Mouse (Mus musculus) olfactory bulb, adult 2 months (tissue): ENCODE results near the gene Ak4. TPM values are rescaled to one million over a fixed set of nuclear protein-coding genes. Genes with fewer than 3 reads are reported as not detected.
"Not testable (repeated sequence)": the region's sequence is repeated elsewhere in the genome, so short reads cannot be mapped to it uniquely, and the experiment has no call there.

ENCODE experiments used
- H3K27ac ChIP-seq: fragments of 200-500 bp; 2 replicates; pipeline ENCODE4 v1.5.1; 2012; ENCODE audit warnings: low read depth, low read length; ENCODE audit not compliant: insufficient read depth
- H3K4me1 ChIP-seq: fragments of 200-500 bp; 2 replicates; pipeline ENCODE4 v1.6.1; 2012; ENCODE audit warnings: low read length; ENCODE audit not compliant: control insufficient read depth, insufficient read depth
- H3K4me3 ChIP-seq: fragments of 200-500 bp; 2 replicates; pipeline ENCODE4 v1.5.1; 2012; ENCODE audit warnings: mild to moderate bottlenecking, low read depth, low read length, moderate library complexity; ENCODE audit not compliant: insufficient read depth
- CTCF ChIP-seq: fragments of 200-500 bp; IDR thresholded peaks from 2 replicates; pipeline ENCODE4 v1.5.1; 2012; ENCODE audit warnings: low read depth, mild to moderate bottlenecking, low read length, moderate library complexity; ENCODE audit not compliant: insufficient read depth
- POLR2A ChIP-seq: fragments of 200-500 bp; IDR thresholded peaks from 2 replicates; pipeline ENCODE4 v1.6.1; 2012; ENCODE audit warnings: mild to moderate bottlenecking, low read depth, low read length, moderate library complexity; ENCODE audit not compliant: insufficient read depth
- WGBS: fragments of 180-500 bp; shearing (Covaris S2); methylation state at CpG from one replicate; pipeline ENCODE4 v1.1.7; 2018; 5-methylcytosine and 5-hydroxymethylcytosine counted together
- polyA plus RNA-seq: library from polyadenylated mRNA; stranded (reverse); fragments of >200 nt; gene quantifications from 2 replicates; pipeline ENCODE4 v1.2.4, GENCODE M21; 2012; ENCODE audit warnings: low replicate concordance; ENCODE audit not compliant: missing spikeins, insufficient read depth, insufficient read length

The Ak4 gene
- polyA plus RNA-seq, 1 experiment = not detected

DNA sequence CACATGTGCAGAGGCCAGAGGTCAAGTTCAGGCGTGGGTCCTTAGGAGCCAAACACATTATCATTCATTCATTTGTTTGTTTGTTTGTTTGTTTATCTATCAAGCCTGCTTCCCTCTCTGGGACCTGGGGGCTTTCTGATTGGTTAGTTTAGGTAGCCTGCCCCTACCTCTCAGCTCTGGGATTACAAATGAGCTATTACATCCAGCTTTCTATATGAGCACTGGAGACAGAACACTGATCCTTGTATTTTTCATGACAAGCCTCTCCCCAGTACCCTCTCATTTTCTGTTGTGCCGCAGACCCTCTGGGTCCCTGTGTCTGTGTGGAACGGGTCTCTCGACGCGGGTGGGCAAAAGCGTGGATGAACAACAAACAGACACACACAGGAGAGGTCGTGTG, 30.8 kb upstream of the Ak4 start:
- Histone ChIP-seq H3K4me1 (peaks cover 5% of the 10 kb centered on the region), H3K4me3 (no peak overlapping the region), H3K27ac (no peak overlapping the region)
- 90% methylated on average over 8 of the region's 8 CpGs for WGBS
- TF ChIP-seq CTCF (no peak), POLR2A (no peak)

DNA sequence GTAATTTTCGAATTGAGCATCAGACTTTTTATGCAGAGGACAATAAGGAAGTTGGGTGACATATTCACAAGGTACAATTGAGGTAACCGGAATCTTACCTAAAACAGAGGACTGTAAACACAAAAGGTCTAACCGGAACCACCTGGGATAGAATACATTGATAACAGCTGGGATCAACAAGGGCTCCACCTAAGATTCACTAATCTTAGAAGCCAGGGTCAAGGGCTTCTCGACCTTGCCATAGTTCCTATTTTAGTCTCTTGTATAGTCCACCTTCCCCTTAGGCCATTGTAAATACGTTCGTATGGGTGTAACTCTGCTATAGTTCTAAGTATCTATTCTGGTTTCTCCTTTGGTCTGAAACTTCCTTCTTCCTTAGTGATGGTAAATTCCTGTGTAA, 30.4 kb upstream of the Ak4 start:
- H3K4me1 ChIP-seq, H3K4me3 ChIP-seq, H3K27ac ChIP-seq: not testable (repeated sequence)
- WGBS = 88% methylated on average over 6 of the region's 6 CpGs

DNA sequence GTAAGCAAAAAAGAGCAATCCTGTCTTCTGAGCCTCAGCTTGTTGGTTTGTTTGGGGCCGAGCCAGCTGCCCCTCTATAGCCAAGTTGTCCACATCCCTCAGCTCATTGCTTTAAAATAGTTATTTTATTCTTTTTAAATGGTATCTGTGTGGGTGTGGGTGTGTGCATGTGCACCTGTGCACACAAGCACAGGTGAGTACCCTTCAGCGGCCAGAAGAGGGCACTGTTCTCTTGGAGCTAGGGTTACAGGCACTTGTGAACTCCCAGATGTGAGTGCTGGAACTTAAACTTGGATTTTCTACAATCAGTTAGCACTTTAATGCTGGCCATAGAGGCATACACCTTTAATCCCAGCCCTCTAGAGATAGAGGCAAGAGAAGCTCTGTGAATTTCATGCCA, 26.8 kb upstream of the Ak4 start:
- peaks cover 5% of the 10 kb centered on the region for H3K4me1 ChIP-seq
- WGBS = 47% methylated on average over 2 of the region's 2 CpGs
- no peak overlapping the region for H3K4me3 ChIP-seq
- H3K27ac ChIP-seq = no peak overlapping the region
- TF ChIP-seq CTCF (no peak), POLR2A (no peak)

DNA sequence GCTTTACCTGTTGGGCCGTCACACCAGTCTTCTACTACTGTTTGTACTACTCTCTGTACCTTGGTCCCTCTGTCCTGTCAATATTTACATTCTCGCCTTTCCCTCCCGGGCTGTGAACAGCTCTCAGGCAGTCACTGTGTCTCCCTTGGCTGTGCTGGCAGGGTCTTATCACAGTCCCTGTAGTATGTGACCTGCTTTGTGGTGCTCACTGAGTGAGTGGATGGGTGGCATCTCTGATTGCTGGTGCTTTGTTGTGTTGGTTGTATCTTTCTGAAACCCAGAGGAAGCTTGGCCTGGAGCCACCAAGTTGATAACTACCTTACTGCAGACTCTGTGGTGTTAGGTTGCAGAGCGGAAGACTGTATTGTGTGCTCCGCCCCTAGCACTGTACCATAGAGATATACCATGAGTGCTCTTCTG, 25.8 kb upstream of the Ak4 start:
- TF ChIP-seq POLR2A = no peak
- TF ChIP-seq CTCF = no peak
- H3K4me3 ChIP-seq = no peak overlapping the region
- no peak overlapping the region for H3K27ac ChIP-seq
- peaks cover 5% of the 10 kb centered on the region for H3K4me1 ChIP-seq
- 86% methylated on average over 5 of the region's 5 CpGs for WGBS

DNA sequence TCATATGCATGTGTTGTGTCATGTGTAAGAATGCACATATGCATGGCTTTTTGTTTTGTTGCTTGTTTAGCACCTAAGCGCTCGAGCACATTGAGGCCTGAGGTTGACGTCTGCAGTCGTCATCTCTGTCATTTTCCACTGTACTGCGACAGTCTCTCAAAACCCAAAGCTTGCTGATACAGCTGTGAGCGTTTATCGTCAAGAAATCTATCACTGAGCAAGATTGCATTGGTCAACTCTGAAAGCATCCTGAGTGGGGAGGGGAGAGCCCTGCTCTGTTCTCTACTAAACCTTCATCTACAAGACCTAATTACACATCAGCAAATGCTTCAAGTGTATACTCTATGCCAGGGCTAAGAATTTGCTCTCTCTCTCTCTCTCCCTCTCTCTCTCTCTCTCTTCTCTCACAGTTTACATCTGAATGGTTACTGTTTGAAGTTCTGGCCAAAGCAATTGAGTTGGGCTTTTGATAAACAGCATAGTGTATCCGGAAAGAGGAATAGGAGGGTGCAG, 24.0 kb upstream of the Ak4 start:
- Histone ChIP-seq H3K4me3 (no peak overlapping the region), H3K27ac (no peak overlapping the region), H3K4me1 (peaks cover 5% of the 10 kb centered on the region)
- TF ChIP-seq CTCF = no peak
- WGBS = 81% methylated on average over 8 of the region's 8 CpGs

DNA sequence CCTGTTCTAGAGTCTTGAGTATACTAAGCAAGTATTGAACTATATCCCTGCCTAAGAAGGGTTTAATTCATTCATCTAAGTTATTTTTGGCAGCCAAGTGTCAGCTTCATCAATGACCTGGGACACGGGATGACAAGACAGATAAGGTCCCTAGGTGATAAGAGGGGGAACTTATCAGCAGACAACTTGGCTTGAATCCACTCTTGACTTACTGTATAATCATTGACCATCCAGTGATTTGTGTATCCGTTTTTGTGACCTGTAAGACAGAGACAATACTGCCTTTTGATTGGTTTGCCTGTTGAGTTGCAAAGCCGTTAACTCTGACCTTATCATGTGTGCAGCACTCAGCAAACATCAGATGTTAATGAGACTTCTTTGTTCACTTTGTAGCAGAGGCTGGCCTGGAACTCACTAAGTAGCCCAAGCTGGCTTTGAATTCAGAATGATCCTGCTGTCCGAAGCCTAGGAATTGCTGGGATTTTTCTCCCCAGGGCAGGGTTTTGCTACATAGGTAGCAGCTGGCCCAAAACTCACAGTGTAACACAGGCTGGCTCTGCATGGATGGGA, 19.0 kb upstream of the Ak4 start:
- Histone ChIP-seq H3K4me3 (no peak overlapping the region), H3K27ac (no peak overlapping the region)
- 85% methylated on average over 4 of the region's 4 CpGs for whole genome bisulfite sequencing

DNA sequence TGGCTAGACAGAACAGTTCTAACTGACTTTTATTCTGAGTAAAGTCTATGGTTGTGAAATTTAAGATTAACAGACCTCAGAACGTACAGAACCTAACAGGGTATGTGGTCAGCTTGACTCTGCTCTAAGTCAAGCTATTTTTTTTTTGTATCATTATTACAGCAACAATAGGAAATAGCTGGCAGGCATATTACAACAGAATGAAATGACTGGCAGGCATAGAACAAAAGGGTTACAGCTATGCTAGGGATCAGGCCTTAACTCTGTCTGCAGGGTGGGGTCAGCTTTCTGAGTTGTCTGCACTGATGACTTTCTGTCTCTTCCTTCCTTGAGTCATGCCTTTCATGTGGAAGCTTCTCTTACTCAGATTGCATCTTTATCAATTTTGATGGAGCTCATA, 17.1 kb upstream of the Ak4 start:
- TF ChIP-seq POLR2A (no peak), CTCF (no peak)
- WGBS = 90% methylated on average over 1 of the region's 1 CpGs

More for the DNA sequence above, 19.0 kb upstream of the Ak4 start:
- TF ChIP-seq CTCF = no peak
- TF ChIP-seq POLR2A = no peak
- H3K4me1 ChIP-seq = no peaks in the 10 kb centered on the region

DNA sequence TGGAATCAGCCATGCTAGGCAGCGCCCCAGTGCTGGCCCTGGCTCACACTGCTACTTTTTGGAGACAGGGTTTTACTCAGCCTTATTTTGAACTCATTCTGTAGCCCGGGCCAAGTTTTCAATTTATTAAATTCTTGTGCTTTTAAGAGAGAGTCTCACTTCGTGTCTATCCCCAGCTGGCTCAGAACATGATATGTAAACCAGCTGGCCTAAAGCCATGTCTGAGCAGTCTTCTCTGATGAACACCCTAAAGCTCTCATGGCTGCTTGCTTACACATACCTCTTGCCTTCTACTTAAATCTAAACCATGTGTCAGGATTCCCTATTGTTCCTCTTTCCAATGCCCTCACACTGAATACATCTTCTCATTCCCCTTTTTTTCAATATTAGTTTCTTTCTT, 14.2 kb upstream of the Ak4 start:
- no peak overlapping the region for H3K27ac ChIP-seq
- H3K4me3 ChIP-seq = no peak overlapping the region
- H3K4me1 ChIP-seq = no peaks in the 10 kb centered on the region
- no peak for TF ChIP-seq POLR2A
- TF ChIP-seq CTCF = no peak
- 52% methylated on average over 3 of the region's 3 CpGs for WGBS

More for the DNA sequence above, 17.1 kb upstream of the Ak4 start:
- no peak overlapping the region for H3K4me3 ChIP-seq
- no peak overlapping the region for H3K27ac ChIP-seq
- H3K4me1 ChIP-seq = no peaks in the 10 kb centered on the region

DNA sequence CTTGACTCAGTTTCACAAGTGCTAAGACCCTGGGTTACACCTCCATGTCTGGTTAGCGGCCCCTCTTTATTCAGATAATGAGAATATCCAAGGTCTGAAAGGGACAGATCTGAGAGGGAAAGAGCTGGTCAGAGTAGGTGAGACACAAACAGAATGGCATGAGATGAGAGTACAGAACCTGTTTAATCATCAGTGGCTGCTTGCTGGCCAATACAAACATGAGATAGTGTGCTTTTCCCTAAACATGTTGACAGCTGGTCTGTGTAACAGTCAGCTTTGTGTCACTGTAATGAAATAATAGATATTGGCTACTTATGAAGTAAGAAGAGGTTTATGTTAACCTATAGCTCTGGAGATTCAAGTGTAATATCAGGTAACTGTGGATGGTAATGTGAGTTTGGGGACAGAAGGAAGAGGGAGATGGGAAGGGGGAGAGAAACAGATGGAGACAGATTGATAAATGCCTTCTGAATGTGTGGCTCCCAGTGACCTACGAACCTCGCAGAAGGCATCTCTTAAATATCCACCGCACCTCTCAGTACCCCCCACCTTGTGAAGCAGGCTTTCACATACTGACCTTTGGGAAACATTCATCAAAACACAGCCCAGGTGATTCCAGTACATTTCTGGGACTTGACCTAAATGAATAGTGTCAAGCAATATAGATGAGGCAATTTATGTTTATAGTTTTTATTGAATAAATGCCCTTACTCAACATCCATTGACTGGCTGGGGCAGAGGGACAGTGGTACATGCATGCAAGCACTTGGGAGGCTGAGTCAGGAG, 12.5 kb upstream of the Ak4 start:
- TF ChIP-seq CTCF (no peak), POLR2A (no peak)
- no peak overlapping the region for H3K27ac ChIP-seq
- WGBS = 97% methylated on average over 4 of the region's 4 CpGs
- H3K4me3 ChIP-seq = no peak overlapping the region
- H3K4me1 ChIP-seq = no peaks in the 10 kb centered on the region
